Mouse (Mus musculus): ENCODE results near the gene Klk10.

The Klk10 gene

DNA sequence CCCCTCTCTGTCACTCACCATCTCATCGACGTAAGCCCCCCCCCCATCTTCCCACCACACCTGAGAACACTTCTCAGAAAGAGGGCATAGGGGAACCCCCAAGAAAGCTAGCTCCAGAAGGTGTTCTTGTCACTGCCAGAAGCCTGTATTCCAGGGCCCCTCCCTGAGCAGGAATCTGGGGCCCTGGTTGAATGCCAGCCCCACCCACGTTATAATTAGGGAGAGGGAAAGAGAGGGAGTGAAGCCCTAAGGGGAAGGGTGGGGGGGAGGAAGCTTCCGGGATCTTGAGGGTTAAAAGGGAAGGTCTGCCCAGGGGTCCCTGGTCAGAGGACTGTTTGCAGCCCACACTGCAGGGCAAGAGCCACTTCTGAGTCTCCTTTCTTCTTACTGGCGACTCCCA is at the start of gene Klk10:
Gene Klk10, plus strand, starts transcription at position 290 of the 400 bp plus-strand sequence.
- DNase-seq (ENCODE audit: low spot score), result no peak

GRCm38 (mm10) chr7:43747788-43748187 is 33.0 kb upstream of the Klk10 start:
- DNase-seq (ENCODE audit: low spot score), result no peak

- DNase-seq (ENCODE audit: low spot score), result no peak
Observed at GRCm38 (mm10) chr7:43752806-43753205, 28.0 kb upstream of the Klk10 start.

DNA sequence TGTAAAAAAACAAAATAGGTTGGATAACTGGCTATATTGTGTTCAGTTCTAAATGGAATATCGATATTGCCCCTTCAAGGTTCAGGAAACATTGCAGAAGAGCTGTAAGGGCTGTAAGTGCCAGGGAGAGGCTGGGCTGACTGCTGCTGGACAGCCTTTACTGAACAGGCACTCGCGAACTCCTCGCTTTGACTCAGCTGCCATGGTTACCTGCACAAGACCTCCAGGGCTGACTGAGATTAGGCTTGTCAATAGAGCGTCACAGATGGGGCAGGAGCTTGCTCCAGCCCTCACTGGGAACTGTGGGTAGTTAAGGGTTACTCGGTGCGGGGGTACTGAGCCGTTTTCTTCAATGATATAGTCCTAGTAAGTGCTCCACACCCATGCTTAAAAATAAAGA is 14.4 kb upstream of the Klk10 start:
- DNase-seq (ENCODE audit: low spot score), result no peak

DNA sequence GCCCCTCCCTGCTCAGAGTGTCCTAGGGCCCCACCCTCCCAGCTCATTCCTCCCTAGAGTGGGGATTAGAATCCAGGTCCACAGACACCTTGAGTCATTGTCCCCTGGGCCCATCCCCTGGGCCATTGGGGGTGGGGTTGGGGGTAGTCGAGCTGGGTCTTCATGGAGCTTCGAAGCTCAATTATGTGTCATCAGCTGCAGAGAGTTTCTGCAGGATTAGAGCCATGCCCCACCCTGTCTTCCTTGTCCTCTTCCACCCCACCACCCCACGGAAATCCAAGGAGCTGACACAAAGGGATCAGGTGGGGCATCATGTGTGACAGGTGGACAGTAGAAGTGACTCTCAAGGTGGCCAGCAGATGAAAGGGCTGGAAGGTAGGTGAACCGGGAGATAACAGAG is 12.2 kb upstream of the Klk10 start, which contains the start of gene Klk12:
Gene Klk12, plus strand, starts transcription at position 301 of the 400 bp plus-strand sequence.
- no peak for DNase-seq (ENCODE audit: low spot score)

DNA sequence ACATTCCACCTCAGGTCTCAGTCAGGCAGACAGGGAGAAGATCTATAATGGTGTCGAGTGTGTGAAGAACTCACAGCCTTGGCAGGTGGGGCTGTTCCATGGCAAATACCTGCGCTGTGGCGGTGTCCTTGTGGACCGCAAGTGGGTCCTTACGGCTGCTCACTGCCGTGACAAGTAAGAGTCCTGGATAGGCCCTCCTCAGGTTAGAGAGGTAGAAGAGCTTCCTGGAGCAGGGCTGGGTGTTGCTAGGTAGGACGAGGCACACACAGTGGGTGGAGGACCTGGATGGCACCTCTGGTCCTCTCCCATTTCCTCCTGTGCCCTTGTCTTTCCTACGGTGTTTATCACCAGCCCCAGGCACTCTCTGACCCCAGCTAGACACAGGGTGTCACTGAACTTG is 11.2 kb upstream of the Klk10 start:
- no peak for DNase-seq (ENCODE audit: low spot score)

- no peak for DNase-seq (ENCODE audit: low spot score)
Observed at GRCm38 (mm10) chr7:43770701-43771100, 10.1 kb upstream of the Klk10 start.

- DNase-seq (ENCODE audit: low spot score), result no peak
Observed at GRCm38 (mm10) chr7:43771916-43772315, 8.9 kb upstream of the Klk10 start.

GRCm38 (mm10) chr7:43772901-43773300 is 7.9 kb upstream of the Klk10 start:
- no peak for DNase-seq (ENCODE audit: low spot score)

DNA sequence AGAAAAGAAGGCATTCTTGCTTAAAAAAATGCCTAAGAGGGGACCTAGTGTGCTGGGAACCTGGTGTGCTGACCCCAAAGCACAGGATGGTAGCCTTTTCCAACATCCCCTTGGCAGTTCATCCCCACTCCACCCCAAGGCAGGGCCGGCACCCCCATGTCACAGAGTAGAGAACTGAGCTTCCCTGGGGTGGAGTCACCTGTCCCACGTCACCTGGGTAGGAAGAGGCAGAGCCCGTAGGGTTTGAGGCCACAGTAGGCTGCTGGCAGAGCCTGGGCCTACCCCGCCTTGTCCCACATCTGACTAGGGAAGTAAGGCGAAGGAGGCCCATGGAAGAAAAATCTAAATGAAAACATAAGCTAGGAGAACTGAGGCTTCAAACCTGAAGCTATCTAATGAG is 6.5 kb upstream of the Klk10 start, which contains the start of gene Klk11:
Gene Klk11, plus strand, starts transcription at position 241 of the 400 bp plus-strand sequence.
- no peak for DNase-seq (ENCODE audit: low spot score)

DNA sequence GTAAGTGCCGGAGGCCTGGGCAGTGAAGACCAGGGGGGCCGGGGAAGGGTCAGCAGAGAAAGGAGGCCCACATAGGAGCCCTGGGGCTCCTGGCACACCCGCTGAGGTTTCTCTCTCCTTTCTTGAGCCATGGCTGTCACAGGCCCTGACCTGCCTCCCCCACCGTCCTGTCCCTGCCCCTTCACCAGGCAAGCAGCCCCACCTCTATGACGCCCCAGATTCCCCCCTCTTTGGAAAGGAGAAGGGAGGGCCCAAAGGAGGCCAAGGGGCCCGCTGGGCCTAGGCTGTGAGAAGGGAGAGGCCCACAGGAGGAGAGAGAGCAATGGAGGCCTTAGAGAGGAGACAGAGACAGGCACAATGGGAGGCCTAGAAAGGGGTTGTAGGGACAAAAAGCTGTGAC is 6.0 kb upstream of the Klk10 start:
- no peak for DNase-seq (ENCODE audit: low spot score)

DNA sequence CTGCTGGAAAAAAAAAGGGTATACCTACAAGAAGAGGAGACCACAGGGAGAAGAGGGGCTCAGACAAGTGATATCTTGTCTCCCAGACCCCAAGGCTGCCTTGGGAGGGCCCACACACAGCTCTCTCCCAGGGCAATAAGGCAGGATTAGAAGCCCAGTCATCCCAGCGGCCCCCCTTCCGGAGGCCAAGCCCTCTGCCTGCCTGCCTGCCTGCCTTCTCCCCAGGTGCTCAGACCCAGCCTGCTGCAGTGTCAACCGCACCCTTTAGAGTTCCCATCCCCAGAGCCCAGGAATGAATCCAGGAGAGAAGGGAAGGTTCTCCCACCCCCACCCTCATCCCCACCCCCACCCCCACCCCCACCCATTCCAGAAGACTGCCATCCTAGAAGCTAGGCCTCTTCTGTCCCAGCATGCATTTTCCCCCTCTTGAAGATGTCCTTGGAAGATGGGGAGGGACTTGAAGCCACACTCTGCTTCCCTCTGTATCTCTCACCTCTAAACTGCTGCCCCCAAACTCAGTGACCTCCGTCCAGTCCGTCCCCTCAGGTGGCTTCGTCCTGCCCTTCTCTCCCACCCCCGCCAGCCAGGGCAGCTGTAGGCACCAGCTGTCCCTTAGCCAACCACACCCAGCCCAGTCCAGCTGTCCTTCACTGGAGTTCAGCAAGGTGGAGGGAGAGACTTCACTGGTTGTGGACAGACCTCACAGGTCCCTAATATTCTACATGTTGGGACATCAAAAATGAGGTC is 5.4 kb upstream of the Klk10 start:
- no peak for DNase-seq (ENCODE audit: low spot score)

- DNase-seq (ENCODE audit: low spot score), result no peak
Observed at GRCm38 (mm10) chr7:43776506-43776905, 4.3 kb upstream of the Klk10 start.

- DNase-seq (ENCODE audit: low spot score), result no peak
Observed at GRCm38 (mm10) chr7:43777423-43777822, 3.4 kb upstream of the Klk10 start.

DNA sequence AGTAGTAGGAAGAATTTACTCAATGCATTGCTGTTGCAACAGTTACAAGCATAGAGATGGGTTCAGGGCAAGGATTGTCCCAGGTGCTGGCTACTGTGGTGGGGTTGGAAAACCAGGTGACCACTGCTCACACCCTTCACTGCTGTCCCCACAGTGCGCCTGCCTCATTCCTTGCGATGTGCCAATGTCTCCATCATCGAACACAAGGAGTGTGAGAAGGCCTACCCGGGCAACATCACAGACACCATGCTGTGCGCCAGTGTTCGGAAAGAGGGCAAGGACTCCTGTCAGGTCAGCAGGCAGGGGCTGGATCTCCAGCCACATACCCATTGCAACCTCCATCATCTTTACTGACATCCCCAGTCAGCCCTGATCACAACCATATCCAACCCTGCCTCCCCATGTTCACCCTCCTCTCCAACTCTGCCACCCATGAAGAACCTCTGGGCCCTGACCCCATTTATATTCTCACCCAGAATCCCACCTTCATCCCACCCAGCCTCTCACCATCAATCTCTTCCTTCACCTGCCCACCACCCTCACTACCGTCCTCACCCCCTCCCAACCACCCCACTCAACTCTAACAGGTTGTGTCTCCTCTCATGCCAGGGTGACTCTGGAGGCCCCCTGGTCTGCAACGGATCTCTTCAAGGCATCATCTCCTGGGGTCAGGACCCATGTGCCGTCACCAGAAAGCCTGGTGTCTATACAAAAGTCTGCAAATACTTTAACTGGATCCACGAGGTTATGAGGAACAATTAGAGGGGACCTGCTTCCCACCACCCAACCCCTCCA is 2.5 kb upstream of the Klk10 start:
- DNase-seq (ENCODE audit: low spot score), result no peak

DNA sequence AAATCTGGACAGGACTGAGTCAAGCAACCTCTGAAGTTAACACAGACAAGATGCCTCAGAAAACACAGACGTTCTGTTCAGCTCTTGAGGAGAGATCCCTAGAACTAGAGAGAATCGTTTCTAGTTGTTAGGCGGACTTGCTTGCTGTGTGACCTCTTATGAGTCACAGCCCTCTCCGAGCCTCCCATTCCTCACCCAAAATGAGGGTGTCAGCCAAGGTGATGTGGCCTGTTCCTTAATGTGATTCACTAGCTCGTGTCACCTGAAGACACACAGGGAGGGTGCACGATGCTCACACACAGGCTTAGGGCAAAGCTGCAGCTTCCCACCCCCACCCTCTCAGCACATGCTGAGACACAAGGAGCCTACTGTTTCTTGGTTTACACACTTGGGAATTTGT is 594 bp upstream of the Klk10 start:
- DNase-seq (ENCODE audit: low spot score), result no peak

- DNase-seq (ENCODE audit: low spot score), result no peak
Observed at GRCm38 (mm10) chr7:43781541-43781940, 706 bp downstream of the Klk10 start.

DNA sequence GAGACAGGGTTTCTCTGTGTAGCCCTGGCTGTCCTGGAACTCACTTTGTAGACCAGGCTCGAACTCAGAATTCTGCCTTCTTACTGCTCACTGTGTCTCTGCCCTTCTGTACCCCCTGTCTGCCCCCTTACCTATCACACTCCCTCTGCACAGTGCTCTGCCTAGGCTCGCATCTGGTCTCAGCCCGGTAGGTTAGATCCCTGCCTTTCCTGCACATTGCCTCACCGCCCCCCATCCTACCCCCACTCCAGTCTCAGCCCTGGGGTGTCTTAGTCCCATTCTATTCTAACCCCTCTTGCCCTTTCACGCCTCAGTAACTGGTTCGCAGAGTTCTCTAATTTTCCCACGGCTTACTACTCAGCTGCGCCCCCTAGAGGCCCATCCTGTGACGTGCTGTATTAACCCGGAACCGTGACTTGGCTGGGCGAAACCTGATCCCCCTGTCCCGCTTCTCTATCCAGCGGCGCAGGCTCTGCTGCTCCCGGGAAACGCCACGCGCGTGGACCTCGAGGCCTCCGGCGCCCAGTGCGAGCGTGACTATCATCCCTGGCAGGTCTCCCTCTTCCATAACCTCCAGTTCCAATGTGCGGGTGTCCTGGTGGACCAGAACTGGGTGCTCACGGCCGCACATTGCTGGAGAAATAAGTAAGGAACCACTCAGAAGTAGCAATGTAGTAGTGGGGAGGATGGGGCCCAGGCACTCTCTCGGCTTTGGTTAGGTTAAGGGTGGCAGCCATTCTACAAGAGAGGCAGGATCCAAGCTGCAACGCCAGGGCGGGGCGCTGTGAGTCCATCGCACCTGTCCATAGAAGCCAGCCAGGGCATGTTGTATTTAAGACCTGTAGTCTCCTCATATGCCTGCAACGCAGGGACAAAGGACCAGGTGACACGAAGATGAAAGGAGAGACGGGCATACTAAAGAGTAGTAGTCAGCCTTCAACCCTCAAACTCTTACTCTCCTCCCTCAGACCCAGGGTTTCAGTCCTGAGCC is 1.7 kb downstream of the Klk10 start:
- peak; percentile 85 for DNase-seq (ENCODE audit: low spot score)

DNA sequence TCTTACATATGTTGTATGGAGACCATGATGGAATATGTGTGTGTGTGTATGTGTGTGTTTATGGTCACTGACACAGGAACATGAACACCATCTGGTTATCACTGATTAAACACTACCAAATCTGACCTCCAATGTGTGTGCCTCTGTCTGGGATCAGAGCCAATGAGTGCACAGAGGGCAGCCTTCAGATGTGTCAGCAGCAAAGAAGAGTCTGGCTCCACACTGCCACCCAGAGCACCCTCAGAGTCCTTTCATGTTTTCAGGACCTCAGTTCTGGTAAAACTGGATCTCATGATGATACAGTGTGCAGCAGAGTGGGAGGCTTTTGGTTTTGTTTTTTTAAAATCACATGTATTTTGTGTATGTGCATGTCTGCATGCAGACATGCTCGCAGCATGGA is 4.5 kb downstream of the Klk10 start:
- DNase-seq (ENCODE audit: low spot score), result no peak

DNA sequence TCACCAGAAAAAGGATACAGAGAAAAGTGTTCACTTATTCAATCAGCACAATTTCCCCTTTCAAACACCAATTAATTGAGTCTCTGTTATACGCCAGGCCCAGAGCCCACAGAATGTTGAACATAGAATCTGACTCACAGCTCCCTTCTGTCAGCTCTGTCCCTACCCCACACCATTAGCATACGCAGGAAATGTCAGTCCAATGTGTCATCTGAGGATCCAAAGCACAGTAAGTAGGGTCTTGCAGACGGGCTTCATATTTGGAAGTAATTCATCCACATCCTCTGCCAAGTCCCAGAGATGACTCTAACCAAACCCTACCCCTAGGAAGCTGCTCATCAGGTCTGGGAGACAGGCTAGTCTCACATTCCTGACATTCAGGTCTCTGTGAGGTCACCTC is 7.3 kb downstream of the Klk10 start:
- no peak for DNase-seq (ENCODE audit: low spot score)

DNA sequence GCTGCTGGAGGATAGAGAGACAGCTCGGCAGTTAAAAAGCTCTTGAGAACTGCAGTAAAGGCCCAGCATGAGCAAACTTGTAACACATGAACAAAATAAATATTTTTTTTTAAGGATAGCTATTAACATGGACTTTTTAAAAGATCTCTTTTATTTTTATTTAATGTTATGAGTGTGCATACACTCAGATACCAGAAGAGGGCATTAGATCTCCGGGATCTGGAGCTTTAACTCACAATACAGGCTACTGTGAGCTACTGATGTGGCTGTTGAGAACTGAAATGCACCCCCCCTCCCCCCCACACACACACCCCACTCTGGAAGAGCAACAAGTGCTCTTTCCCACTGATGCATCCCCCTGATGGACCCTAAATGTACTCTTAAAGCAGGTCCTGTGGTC is 8.5 kb downstream of the Klk10 start:
- no peak for DNase-seq (ENCODE audit: low spot score)

DNA sequence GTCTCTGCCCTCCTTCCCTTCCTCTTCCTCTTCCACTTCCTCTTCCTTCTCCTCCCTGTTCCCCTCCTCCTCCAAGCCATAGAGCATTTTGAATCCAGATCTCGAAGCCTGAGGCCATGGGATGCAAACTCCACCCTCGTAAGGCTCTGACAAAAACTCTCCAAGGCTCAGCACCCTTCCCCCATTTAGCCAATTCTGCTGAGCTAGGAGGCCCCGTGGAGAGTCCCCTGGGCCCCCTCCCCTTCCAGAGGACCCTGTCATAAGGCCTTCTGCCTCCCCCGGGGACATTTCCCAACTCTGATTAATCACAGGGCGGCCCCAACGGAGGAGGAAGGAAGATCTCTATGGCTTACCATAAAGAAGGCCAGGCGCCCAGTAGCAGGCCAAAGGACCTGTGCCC is 10.8 kb downstream of the Klk10 start, which contains the start of gene Klk9:
Gene Klk9, plus strand, starts transcription at position 301 of the 400 bp plus-strand sequence.
- DNase-seq (ENCODE audit: low spot score), result no peak

All from urinary bladder, postnatal 25 days (tissue).